Comparison of ENCODE assay signal across 9 mouse cellular contexts in genomic region chr1:33531097-33531856, GRCm38 (mm10).
DNase-seq lines count a peak whose midpoint lies in the region.
"Had no signal": no experiment of that assay in that cellular context is flagged by ENCODE, and none has a peak within 500 bp of the region (broad histone marks: within the 10 kb centered on the region; RNA-seq: fewer than 3 reads in every experiment).

No protein-coding gene starts in this region.

- DNase-seq in ZHBTc4 (ENCODE audit: low read depth, low spot score), result peak; percentile 25
- peak; percentile 51 for DNase-seq in c-Kit-negative CD71-positive TER-119-positive erythroid progenitor cells, embryonic 14.5 days (ENCODE audit: low read depth, low spot score)
- DNase-seq in layer of hippocampus, adult 18-20 months (ENCODE audit: low spot score in 2 of 2), result peak; percentile 51 to 82
- DNase-seq in mesoderm, embryonic 11.5 days (ENCODE audit: low read depth, low spot score), result peak; percentile 13
- DNase-seq in kidney, adult 18-20 months, result no peak
- no peak for DNase-seq in right cerebral cortex, adult 18-20 months
- DNase-seq in ovary, postnatal 10 days (ENCODE audit: low spot score), result no peak
- DNase-seq: gastrocnemius, adult 2 months; heart, postnatal 14 days had no signal

Comparison
In these comparisons a context has a peak if more than half of its experiments do, and no peak if none do; other contexts are left out.
1. DNase-seq: peak in ZHBTc4 (single experiment), c-Kit-negative CD71-positive TER-119-positive erythroid progenitor cells, embryonic 14.5 days (single experiment), layer of hippocampus, adult 18-20 months (2 of 2) and mesoderm, embryonic 11.5 days (single experiment); none in kidney, adult 18-20 months (single experiment), right cerebral cortex, adult 18-20 months (single experiment) and ovary, postnatal 10 days (single experiment).